Mouse (Mus musculus) embryo, embryonic 11 days (tissue): ENCODE measurements around the gene Aff3.
A peak's percentile ranks its signal among the peaks of the same experiment; 100 is the strongest.

Experiments used
- DNase-seq: peaks from one replicate; pipeline ENCODE4 v3.0.0-alpha.2; 2015

The Aff3 gene

DNA sequence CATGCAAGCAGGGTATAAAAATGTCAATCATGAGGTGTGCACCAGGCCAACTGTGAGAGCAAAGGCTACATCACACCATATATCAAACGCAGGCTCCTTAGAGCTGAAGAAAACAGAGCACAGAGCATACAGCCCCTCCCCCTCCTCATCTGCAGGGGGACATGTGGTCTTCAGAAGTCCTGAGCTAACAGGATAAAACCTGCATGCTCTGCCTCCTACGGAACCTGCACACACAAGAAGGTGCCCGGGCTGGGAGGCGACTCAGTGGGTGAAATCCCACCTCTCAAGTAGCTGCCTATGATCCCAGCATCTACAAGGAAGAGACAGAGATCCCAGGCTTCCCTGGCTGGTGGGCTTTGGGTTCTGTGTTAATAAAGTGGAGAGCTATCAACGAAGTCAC lies 70.0 kb downstream of the Aff3 start:
- DNase-seq, result peak; percentile 49

DNA sequence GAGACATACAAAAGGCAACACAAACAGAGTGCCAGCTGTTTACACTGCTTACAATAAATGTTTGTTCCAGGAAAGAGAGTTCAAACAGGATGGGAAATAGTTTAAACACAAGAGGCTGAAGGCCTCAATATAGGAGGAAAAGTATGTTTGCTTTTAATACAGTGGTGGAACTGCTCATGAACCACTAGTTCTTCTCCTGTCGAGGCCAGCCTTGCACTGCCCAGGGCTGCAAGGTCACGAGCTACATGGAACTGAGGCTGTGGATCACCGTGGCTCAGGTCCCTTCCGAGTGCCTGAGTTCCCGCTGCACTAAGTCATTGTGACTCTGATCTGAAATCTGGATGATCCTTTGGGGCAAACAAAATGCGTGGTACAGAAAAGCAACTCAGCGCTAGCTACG lies 73.6 kb downstream of the Aff3 start:
- no peak for DNase-seq

DNA sequence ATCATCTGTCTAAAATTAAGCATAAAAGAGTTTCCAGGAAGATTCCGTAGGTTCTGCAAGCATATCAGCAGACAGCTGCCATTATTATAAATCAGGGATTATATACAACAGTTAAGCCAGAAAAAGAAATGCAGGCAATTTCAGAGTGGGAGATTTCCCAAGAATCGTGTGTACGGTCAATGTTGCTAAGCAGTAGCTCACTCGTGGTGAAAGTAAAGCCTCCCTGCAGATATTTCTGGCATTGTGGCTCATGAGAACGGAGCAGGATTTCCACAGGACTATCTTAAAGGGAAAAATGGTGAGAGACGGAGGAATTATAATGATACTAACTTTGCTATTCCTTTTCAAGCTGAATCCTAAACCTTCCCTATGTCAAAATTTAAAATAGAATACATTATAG lies 76.0 kb downstream of the Aff3 start:
- DNase-seq, result no peak

DNA sequence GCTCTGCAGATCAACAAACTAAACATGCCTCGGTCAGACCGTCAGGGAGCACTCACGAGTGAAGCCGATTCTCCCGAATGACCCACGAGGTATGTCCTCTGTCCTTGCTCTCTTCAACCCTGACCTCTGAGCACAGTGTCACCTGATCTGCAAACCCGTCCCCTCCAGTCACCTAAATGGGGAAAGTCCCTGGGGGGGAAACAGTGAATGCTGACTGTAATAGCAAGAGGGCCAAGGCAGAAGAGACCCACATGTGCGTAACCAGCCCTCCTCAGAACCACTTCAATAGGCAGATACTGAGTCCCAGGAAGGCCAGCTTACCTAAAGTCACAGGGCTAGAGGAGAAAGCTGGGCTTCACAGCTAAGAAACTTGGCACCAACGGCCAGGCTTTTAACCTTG lies 82.4 kb downstream of the Aff3 start:
- no peak for DNase-seq

DNA sequence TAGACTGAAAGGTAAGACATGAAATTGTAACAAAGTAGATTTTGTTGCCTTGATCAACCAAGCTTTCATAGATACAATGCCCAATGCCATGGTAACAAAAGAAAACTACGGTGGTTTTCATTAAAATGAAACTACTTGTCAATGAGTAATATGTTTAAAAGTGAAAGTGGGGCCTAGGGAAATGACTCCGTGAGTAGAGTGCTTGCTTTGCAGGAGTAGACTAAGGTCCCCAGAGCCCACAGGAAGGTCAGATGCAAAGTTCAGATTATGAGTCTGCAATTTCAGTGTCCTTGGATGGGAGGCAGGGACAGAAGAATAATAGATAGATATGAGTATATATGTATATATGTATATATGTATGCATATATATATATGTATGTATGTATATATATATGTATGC lies 84.2 kb downstream of the Aff3 start:
- DNase-seq, result no peak

DNA sequence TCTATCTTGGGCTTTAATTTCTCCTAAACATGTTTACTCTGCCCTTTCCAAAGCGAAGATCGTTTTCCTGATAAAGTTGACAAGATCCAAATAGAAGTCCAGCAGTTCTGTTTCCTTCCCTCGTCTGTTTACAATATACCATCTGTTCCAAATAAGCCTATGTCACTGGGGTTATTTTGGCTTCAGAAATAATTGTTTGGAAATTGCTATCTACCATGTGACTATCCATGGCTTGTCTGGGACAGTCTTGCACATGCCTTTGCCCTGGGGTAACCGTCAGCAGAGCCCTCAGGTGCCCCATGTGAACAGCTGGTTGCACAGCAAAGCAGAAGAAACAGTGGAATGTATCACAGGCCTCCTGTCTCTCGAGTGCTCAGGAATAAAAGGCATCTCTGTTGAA lies 86.4 kb downstream of the Aff3 start:
- no peak for DNase-seq

DNA sequence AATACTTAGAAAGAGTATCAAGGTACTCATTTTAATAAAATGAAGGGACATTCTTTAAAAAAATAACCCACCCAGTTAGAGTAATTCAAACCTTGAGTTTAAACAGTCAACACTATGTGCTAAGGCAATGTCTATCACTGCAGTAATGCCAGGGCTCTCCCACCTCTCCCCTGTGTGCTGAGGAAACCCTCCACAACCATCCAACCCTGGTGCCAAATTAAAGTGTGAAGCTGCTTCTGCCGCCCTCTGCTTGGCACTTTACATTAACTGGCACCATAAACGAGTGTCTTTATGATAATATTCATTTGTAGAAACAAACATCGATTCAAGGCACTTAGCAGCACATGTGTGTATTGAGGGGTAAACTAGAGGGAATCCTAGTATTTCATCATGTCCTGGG lies 97.0 kb downstream of the Aff3 start:
- DNase-seq, result no peak

DNA sequence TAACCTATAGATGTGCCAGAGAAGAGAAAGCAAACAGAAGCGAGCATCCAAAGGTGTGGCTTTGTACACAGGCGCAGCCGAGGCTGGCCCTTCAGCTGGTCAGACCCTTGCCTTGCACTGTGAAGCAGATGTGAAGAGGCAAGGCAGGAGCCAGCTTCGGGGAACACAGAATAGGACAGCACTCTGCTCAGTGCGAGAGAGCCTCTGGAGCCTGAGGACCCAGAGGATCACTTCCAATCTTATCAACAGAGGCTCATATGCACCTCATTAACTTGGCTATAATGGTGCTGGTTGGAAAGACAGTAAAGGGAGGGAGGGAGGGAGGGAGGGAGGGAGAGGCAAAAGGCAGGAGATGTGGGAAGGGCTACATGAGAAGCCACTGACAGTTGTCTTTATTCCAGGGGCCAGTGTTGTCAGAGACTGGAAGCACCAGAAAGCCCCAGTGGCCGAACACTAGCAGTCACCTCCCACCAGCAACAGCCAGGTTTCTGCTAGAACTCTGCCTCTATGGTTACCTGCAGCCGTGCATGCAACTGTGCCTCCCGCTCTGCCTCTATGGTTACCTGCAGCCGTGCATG lies 98.6 kb downstream of the Aff3 start:
- peak; percentile 27 for DNase-seq

DNA sequence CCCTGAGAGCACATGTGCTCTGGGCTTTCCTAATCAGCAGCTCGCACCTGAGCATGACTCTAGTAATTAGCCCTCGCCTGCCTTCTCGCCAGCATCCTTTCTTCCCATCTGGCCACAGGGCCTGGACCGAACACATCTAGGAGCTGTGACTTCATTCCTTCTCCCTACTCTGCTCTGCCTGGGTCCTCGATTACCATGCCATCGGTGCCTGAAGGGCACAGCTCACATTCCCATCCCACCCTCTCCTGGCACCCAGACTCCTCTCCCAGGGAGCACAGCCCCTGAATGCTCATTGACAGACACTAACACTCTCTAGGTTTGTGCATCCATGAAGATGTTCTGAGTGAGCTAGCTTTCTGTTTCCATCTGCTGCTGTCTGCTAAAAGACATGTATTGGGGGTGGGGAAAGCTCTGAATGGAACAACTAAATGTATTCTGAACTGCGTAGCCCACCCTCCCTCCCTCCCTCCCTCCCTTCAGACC lies 99.4 kb downstream of the Aff3 start:
- DNase-seq, result peak; percentile 28

DNA sequence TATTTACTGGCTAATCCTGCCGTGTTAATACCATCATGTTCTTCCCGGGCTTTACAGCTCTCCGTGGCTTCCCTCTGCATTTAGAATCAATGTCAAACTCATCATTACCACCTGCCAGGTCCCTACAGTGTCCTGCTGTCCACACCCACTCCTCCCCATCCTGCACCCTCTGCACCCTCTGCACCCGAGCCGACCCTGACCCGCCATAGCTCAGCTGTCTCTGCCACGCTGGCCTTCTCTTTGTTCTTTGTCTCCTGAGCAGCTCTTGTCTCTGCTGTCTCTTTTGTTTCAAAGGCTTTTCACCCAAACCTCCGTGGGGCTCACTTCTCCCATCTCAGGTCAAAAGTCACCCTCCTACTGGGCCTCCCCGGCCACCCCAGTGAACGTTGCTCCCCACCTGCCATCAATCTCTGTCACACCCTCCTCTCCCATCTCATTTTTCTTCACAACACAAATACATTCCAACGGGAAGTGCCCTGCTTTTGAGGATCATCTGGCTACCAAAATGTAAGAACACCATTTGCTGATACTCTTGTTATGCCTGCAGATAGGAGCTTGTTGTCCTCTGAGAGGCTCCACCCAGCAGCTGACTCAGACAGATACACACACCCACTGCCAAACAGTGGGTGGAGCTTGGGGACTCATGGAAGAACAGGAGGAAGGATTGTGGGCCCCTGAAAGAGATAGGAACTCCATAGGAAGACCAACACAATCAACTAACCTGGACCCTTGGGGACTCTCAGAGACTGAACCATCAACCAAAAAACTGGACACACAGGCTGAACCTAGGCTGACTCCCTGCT lies 102.2 kb downstream of the Aff3 start:
- DNase-seq, result peak; percentile 38

DNA sequence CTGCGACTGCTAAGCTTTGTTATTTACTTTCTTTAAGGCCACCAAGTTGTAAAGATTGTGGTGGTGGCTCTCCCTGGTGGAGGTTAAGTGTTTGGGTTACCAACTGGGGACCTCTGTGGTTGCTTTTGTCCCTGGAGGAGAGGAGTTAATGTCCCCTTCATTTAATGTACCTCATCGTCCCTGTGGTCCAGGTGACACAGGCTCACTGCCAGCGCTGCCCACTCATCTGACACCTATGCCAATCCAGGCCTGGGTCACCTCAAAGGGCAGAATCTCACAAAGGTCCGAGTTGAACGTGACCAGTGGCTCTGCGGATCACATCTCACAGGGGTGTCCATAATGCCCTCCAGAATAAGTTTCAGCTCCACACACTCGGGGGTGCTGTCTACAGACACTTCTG lies 103.4 kb downstream of the Aff3 start:
- DNase-seq, result no peak

DNA sequence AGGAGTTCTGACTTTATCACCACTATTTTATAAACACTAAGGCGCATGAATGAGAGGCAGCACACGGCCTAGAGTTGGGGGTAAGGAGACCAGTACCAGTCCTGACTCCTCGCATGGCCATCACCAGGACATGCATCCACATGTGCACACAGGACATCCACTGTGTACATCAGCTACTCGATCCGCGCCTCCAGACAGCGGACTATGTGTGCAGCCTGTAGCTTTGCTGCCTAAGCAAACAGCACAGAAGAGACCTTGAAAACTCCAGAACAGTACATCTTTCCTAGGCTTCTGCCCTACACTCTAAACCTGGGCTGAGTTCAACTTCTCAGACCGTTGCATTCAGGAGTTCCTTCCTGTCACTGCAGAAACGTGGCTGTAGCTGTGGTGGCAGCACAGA lies 104.1 kb downstream of the Aff3 start:
- no peak for DNase-seq

DNA sequence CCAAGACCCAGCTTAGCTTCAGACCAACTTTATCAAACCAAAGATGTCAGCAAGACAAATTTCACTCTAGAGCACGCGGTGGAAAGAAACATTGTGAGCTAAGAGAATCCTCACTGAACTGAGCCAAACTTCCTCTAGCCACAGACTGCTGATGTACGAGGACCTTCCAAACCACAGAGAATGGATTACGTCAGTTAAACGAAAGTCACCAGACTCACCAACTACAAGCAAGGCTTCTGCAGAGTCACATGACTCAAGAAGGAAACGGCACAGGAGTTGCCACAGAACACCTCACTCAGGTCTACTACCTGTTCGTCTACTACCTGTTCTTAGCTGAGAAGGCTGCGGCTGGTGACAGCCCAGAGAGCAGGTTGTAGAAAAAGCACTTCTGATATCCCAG lies 107.1 kb downstream of the Aff3 start:
- DNase-seq, result no peak

DNA sequence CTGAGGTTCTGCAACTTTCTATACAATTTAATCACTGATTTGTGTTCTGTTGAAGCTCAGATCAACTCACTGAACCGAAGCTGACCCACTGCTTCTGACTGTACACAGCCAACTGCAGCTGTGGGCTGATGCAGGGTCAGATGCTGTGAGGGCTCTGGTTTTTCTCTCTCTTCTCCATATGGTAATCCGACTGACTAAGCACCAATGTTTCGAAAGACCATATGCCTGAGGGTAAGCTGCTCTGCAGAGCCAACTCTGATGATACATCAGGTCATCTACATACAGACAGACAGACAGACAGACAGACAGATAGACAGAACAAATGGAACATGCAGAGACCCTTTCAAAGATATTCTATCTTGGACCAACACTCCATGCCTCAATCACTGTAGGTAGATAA lies 110.2 kb downstream of the Aff3 start:
- no peak for DNase-seq

DNA sequence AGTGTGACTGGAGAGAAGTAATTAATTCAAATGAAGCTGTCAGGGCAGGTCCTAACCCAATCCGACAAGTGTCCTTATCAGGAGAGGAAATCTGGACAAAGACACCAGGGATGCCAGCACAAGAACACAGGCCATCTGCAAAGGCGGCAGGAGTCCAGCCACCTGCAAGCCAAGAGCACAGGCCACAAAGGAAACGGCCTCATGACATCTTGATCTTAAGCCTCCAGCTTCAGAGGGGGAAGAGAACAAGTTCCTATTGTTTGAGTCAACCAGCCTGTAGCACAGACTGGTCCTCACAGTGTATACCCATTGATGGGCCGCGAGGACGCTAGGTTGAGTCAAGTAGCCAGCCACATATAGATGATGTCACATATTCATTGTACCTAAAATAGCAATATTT lies 111.7 kb downstream of the Aff3 start:
- DNase-seq, result no peak

DNA sequence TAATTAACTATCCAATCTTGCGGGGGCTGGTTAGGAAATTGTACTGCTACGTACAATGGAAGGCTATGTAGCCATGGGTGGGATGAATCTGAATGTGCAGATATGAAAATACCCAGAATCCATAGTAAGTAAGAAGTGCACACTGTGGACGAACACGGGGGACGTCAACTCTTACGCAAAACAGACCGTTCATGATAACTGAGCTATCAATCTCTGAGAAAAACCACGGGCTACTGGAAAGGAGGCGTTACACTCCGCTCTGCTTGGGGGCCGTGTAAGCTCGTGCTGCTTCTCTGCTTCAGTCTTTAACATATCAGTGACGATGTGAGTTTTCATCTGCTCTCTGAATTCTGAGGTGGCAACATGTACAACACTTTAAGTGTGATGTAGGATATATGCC lies 114.2 kb downstream of the Aff3 start:
- DNase-seq, result no peak

DNA sequence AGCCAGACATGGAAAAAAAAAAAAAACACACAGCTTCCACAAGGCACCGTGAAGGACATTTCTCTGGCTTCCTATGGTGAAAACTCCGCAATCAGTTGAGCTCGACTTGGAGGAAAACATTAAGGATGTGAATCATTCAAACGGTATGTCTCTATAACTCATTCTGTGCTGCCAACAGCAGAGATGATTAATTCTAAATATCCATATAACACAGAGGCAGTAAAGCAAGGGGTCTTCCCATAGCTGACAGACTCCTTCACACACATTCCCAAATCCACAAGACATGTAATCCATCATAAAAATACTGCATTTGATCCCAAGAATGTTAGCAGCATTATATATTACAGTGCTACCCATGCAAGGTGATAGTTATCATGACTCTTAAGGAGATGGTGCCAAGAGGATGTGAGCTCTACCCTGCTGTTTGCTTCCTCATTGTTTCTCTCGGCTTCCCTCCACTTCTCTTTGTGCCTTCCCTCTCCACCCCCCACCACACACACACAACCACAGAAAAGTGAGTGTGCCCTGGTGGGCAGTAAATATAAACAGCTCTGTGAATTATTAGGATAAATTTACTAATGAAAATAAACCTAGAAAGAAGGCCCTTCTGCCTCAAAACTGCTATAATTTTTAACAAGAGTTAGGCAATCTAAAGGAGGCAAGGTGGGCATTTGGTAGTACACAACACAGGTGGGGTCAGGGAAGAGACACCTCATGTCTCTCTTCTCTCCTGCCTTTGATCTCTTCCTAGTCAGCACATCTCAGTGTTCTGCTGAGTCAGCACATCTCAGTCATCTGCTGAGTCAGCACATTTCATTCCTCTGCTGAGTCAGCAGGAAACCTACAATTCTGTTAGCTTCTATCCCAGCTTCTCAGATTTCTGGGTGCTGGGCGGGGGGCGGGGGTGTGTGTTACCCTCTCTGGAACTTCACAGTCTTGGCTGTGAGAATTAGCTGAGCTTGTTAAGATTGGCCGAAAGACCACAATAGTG lies 115.8 kb downstream of the Aff3 start:
- peak; percentile 42 for DNase-seq

DNA sequence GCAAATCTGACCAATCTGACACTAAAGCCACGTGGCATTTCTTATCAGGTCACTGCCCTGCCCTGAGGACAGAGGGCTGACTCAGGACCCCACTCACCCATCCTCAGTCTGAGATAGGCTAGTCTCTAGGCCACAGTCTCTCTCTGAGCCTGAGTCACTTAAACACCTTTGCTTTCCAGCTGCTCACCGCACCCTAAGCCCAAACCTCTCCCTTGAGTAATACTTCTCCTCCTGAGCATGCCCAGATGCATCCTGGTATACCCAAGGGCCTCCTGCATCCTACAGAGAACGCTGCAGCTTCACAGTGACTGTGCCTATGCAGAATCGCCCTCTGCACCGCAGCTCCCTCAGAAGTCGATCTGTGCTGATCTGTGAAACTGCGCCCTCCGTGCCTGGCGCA lies 117.1 kb downstream of the Aff3 start:
- no peak for DNase-seq

DNA sequence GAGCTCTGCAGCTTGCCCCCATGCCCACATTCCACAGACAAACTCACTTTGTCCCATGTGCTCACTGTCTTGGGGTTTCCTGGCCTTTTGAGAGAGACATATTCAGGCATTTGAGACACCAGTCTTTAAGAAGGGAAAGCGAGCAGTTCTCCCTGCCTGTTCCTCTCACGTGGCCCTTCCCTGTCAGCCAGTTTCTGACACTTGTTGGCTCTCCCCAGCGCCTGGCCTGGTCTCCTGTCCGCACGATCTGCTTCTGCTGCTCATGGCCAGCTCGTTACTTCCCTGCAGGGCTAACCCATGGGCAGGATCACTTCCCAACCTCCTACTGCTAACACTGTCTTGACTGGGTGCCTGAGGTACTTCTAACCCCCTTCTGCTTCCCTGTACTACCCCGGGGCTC lies 118.1 kb downstream of the Aff3 start:
- no peak for DNase-seq

DNA sequence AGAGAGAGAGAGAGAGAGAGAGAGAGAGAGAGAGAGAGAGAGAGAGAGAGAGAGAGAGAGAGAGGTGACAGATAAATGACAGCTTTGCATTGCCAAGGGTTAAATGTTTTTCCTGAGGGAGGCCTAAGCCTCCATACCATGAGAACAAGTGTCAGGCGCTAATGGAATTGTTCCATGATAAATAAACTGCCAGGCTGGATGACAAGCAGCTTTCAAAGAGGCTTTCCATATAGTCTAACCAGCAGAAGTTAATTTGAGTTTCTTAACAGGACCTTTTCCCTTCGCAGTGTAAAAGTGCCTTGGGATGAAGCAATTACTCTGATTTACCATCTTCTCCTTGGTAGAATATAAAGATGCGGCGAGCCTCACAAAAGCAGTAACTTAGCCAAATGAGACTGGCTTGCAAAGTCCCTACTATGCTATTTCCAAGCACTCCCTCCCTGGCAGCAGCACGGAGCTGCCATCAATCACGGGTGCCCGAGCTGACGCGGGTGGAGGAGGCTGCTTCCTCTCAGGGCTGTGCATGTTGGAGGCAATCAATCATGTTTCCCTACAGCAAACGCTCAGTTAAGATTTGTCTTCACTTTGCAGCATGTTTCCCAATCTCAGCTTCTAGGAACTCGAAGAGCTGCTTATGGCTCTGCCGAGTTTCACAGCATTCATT lies 119.3 kb downstream of the Aff3 start:
- peak; percentile 69 for DNase-seq

DNA sequence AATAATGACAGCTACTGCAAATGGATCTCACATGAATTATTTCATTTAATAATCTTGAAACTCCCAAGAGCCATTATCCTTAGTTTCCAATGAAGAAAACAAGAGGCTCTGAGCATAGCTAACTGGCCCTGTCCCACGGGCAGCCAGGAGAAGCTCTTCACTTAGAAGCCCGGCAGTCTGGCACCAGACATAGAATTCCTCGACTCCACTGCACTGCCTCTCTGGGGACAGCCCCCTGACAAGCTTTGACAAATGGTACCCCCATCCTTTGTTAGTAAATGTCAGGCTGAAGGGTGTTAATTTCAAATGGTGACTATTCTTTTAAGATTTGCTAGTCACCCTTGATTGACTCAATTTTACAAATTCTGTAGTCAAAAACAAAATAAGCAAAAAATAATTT lies 120.3 kb downstream of the Aff3 start:
- DNase-seq, result peak; percentile 45

DNA sequence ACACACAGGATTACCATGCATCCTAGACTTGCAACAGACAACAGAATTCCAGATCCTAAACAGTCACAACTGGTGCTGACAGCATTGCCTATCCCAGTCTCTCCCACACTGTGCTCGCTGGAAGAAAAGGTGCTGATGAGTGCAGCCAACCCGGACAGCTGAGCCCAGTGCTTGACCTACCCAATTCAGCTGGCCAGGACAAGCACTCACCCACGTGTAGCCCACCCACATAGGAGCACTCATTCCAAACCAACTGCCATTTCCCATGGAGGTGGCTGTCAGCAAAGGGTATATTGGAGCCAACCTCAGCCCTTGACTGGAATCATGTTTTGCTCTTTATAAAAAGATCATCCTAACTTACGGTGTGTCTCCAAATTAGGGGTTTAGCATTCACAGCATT lies 123.2 kb downstream of the Aff3 start:
- no peak for DNase-seq

DNA sequence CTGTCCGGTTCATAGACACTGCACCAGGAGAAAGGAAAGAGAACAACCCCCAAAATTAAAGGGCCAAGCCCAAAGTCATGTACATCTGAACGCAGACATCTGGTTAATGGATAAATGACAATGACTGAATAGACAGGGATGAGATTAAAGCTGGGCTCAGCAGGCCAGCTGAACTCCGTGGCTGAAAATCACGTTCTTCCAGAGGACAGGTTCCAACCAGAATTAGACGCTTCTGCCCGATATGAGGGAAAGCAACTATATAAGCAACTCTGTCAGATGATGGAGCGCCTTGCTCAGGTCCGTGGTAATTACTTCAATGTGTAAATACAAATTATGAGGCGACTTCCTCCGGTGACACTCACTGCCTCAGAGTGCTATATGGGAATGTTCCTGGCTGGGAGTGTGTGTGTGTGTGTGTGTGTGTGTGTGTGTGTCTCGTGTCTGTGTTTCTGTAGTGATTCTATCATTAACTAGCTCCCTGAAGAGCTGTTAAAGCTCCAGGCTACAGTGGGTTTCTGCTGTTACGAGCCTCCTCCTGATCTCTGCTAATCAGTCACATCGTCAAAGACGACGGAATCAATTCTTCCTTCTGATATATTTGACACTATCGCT lies 127.7 kb downstream of the Aff3 start:
- DNase-seq, result no peak
